Mouse (Mus musculus) liver, embryonic 18 days (tissue): ENCODE data around the gene Dad1. TPM values are rescaled to one million over a fixed set of nuclear protein-coding genes. Genes with fewer than 3 reads are reported as not detected.

Experiments used
- polyA plus RNA-seq: library from polyadenylated mRNA; depleted of rRNA; stranded (reverse); fragments of >200 nt; gene quantifications from 2 replicates; pipeline ENCODE4 v1.2.3, GENCODE M21; 2012; rRNA removed

Gene Dad1
- polyA plus RNA-seq = 187 and 201 TPM in 2 replicates

DNA sequence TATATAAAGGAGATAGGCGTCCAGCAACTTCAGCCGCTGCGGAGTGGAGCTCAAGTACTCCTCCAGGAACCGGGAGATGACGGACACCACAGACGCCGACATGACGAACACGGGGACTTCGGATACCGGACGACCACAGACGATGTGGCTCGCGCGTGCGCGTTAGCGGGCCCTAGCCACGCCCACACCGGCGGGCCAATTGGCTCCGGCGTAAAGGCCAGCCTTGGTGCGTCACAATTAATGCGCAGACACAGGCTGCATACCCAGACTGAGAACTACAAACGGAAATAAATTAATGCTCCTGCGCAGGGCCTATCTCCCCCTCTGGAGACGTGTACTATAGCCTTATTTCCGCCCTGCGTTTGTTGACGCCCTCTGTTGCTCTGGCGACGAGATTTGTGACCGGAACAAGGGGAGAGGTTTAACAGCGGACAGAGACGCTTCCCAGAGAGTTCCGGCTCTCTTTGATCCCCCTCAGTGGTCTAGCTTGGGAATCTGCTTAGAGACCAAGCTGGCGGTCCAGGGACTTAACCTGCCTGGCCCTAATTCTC lies at the start of gene Dad1, which contains the start of gene Abhd4:
TSS of gene Dad1 (minus strand) at position 364 of the 551 bp plus-strand sequence.
TSS of gene Abhd4 (plus strand) at position 448 of the 551 bp plus-strand sequence.

GRCm38 (mm10) chr14:54284839-54285238 lies 30.9 kb upstream of the Dad1 start, which contains the start of gene Olfr49:
Olfr49 (minus strand) TSS chr14:54284939.

Other genes with a start within 250 kb of the Dad1 start
- gene Abhd4, start 84 bp upstream of the Dad1 start, polyA plus RNA-seq = 8.4 and 8.7 TPM in 2 replicates
- not detected in 2 replicates for gene Olfr49, start 30.8 kb upstream of the Dad1 start, polyA plus RNA-seq
- gene Oxa1l, start 106.7 kb upstream of the Dad1 start, polyA plus RNA-seq = 34.9 and 37.1 TPM in 2 replicates
- 9.8 and 10.9 TPM in 2 replicates for gene Slc7a7, start 163.7 kb upstream of the Dad1 start, polyA plus RNA-seq
- 152 and 163 TPM in 2 replicates for gene Mrpl52, start 172.8 kb upstream of the Dad1 start, polyA plus RNA-seq
- gene Mmp14, start 177.5 kb upstream of the Dad1 start, polyA plus RNA-seq = 33.5 and 38.8 TPM in 2 replicates
- 16.5 and 18.2 TPM in 2 replicates for gene Lrp10, start 210.0 kb upstream of the Dad1 start, polyA plus RNA-seq
- gene Rem2, start 222.0 kb upstream of the Dad1 start, polyA plus RNA-seq = 0.58 and 0.70 TPM in 2 replicates